Mouse (Mus musculus) brain, embryonic 14.5 days (tissue): ENCODE results near the gene Cacna2d1.

Experiments
- CTCF ChIP-seq: fragments of 200-500 bp; IDR thresholded peaks from 2 replicates; pipeline ENCODE4 v1.5.1; 2012; ENCODE audit warnings: inconsistent platforms, mild to moderate bottlenecking, moderate library complexity, borderline replicate concordance; ENCODE audit not compliant: insufficient read depth, insufficient read length; ENCODE audit errors: extremely low read depth
- POLR2A ChIP-seq: fragments of 200-500 bp; IDR thresholded peaks from 2 replicates; pipeline ENCODE4 v1.6.1; 2012; ENCODE audit warnings: mild to moderate bottlenecking, inconsistent platforms, borderline replicate concordance; ENCODE audit not compliant: poor library complexity, insufficient read depth, insufficient read length, severe bottlenecking; ENCODE audit errors: extremely low read depth

DNA sequence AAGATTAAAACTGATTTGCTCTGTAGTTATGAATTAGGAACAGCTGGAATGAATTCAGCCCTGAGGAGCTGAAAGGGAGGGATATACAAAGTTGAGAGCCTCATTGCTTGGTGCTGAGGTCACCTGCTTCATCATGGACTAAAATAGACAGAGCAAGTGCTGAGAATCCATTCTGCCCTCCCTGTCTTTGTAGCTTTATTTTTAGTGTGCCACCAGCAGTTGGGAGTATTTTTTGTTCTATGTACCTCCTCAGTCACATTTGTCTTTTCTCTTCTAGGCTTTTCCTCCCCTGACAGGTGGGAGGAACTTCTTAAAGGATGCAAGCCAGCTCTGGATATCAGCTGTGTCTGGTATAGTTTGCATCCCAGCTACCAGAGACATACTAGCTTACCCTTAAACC is 32.4 kb downstream of the Cacna2d1 start:
- no peak for TF ChIP-seq CTCF
- TF ChIP-seq POLR2A, result no peak
